Mouse (Mus musculus): ENCODE measurements at regions not wholly inside any gene's neighbourhood (a gene's known extent, or its start where the extent isn't known, plus 50 kb on each side); places are given as distances from the start of the nearest gene placed in this dataset.

- Histone ChIP-seq H3K4me2 (ENCODE audit: low read length) (no peak overlapping the region), H3K27me3 (replicated peaks; ENCODE audit: control insufficient read depth, insufficient read depth, low read length) (no peaks in the 10 kb centered on the region), H3K27ac (ENCODE audit: low read depth, low read length) (no peak overlapping the region), H3K4me3 (ENCODE audit: low read depth, low read length) (no peak overlapping the region), H3K4me1 (ENCODE audit: control insufficient read depth, insufficient read depth, low read length) (no peaks in the 10 kb centered on the region), H3K9ac (ENCODE audit: low read length) (no peak overlapping the region), H3K9me3 (replicated peaks; ENCODE audit: control insufficient read depth, low read length) (no peaks in the 10 kb centered on the region), H3K36me3 (ENCODE audit: control insufficient read depth, insufficient read depth, low read length) (no peaks in the 10 kb centered on the region)
- no peak for ATAC-seq
- no peak for DNase-seq (ENCODE audit: low spot score)
- WGBS: 65% methylated on average over 19 of the region's 19 CpGs
Observed at GRCm38 (mm10) chr6:31114336-31115335, 155.8 kb upstream of the Klf14 start.

GRCm38 (mm10) chr6:31115566-31115965 lies 156.7 kb upstream of the Klf14 start:
- Histone ChIP-seq H3K27me3 (replicated peaks; ENCODE audit: control insufficient read depth, insufficient read depth, low read length) (no peaks in the 10 kb centered on the region), H3K9me3 (replicated peaks; ENCODE audit: control insufficient read depth, low read length) (no peaks in the 10 kb centered on the region), H3K4me1 (ENCODE audit: control insufficient read depth, insufficient read depth, low read length) (no peaks in the 10 kb centered on the region), H3K27ac (ENCODE audit: low read depth, low read length) (no peak overlapping the region), H3K4me2 (ENCODE audit: low read length) (no peak overlapping the region), H3K9ac (ENCODE audit: low read length) (no peak overlapping the region), H3K4me3 (ENCODE audit: low read depth, low read length) (no peak overlapping the region), H3K36me3 (ENCODE audit: control insufficient read depth, insufficient read depth, low read length) (no peaks in the 10 kb centered on the region)
- no peak for ATAC-seq
- 87% methylated on average over 4 of the region's 4 CpGs for whole genome bisulfite sequencing
- no peak for DNase-seq (ENCODE audit: low spot score)

GRCm38 (mm10) chr6:31116365-31116764 lies 157.5 kb upstream of the Klf14 start:
- Histone ChIP-seq H3K9ac (ENCODE audit: low read length) (no peak overlapping the region), H3K27ac (ENCODE audit: low read depth, low read length) (no peak overlapping the region), H3K4me2 (ENCODE audit: low read length) (no peak overlapping the region), H3K9me3 (replicated peaks; ENCODE audit: control insufficient read depth, low read length) (no peaks in the 10 kb centered on the region), H3K4me3 (ENCODE audit: low read depth, low read length) (no peak overlapping the region), H3K4me1 (ENCODE audit: control insufficient read depth, insufficient read depth, low read length) (no peaks in the 10 kb centered on the region), H3K36me3 (ENCODE audit: control insufficient read depth, insufficient read depth, low read length) (no peaks in the 10 kb centered on the region), H3K27me3 (replicated peaks; ENCODE audit: control insufficient read depth, insufficient read depth, low read length) (no peaks in the 10 kb centered on the region)
- no peak for ATAC-seq
- no peak for DNase-seq (ENCODE audit: low spot score)
- 75% methylated on average over 6 of the region's 6 CpGs for WGBS

- Histone ChIP-seq H3K9ac (ENCODE audit: low read length) (no peak overlapping the region), H3K27me3 (replicated peaks; ENCODE audit: control insufficient read depth, insufficient read depth, low read length) (no peaks in the 10 kb centered on the region), H3K4me1 (ENCODE audit: control insufficient read depth, insufficient read depth, low read length) (no peaks in the 10 kb centered on the region), H3K4me3 (ENCODE audit: low read depth, low read length) (no peak overlapping the region), H3K9me3 (replicated peaks; ENCODE audit: control insufficient read depth, low read length) (no peaks in the 10 kb centered on the region), H3K4me2 (ENCODE audit: low read length) (no peak overlapping the region), H3K27ac (ENCODE audit: low read depth, low read length) (no peak overlapping the region), H3K36me3 (ENCODE audit: control insufficient read depth, insufficient read depth, low read length) (no peaks in the 10 kb centered on the region)
- no peak for DNase-seq (ENCODE audit: low spot score)
- ATAC-seq: no peak
- 91% methylated on average over 12 of the region's 12 CpGs for WGBS
Observed at GRCm38 (mm10) chr6:31117666-31118065, 158.8 kb upstream of the Klf14 start.

GRCm38 (mm10) chr6:31121008-31121407 lies 162.1 kb upstream of the Klf14 start:
- Histone ChIP-seq H3K27ac (ENCODE audit: low read depth, low read length) (no peak overlapping the region), H3K4me2 (ENCODE audit: low read length) (no peak overlapping the region)
- DNase-seq (ENCODE audit: low spot score): peak; percentile 50

GRCm38 (mm10) chr6:31122895-31123294 lies 164.0 kb upstream of the Klf14 start:
- Histone ChIP-seq H3K27me3 (replicated peaks; ENCODE audit: control insufficient read depth, insufficient read depth, low read length) (no peaks in the 10 kb centered on the region), H3K9ac (ENCODE audit: low read length) (no peak overlapping the region), H3K36me3 (ENCODE audit: control insufficient read depth, insufficient read depth, low read length) (no peaks in the 10 kb centered on the region), H3K9me3 (replicated peaks; ENCODE audit: control insufficient read depth, low read length) (no peaks in the 10 kb centered on the region), H3K4me1 (ENCODE audit: control insufficient read depth, insufficient read depth, low read length) (no peaks in the 10 kb centered on the region), H3K27ac (ENCODE audit: low read depth, low read length) (no peak overlapping the region), H3K4me2 (ENCODE audit: low read length) (no peak overlapping the region), H3K4me3 (ENCODE audit: low read depth, low read length) (no peak overlapping the region)
- DNase-seq (ENCODE audit: low spot score) (no peak), ATAC-seq (no peak)
- WGBS: 91% methylated on average over 5 of the region's 5 CpGs

More at GRCm38 (mm10) chr6:31121008-31121407, 162.1 kb upstream of the Klf14 start:
- H3K9me3 ChIP-seq (replicated peaks; ENCODE audit: control insufficient read depth, low read length): no peaks in the 10 kb centered on the region
- 39% methylated on average over 8 of the region's 8 CpGs for WGBS
- no peak overlapping the region for H3K9ac ChIP-seq (ENCODE audit: low read length)
- no peak overlapping the region for H3K4me3 ChIP-seq (ENCODE audit: low read depth, low read length)
- H3K36me3 ChIP-seq (ENCODE audit: control insufficient read depth, insufficient read depth, low read length): no peaks in the 10 kb centered on the region
- no peaks in the 10 kb centered on the region for H3K4me1 ChIP-seq (ENCODE audit: control insufficient read depth, insufficient read depth, low read length)
- no peaks in the 10 kb centered on the region for H3K27me3 ChIP-seq (replicated peaks; ENCODE audit: control insufficient read depth, insufficient read depth, low read length)
- 0 out of 2 replicates have a peak, but pooled peaks have one; percentile 37 for ATAC-seq

- no peak overlapping the region for H3K4me2 ChIP-seq (ENCODE audit: low read length)
Observed at GRCm38 (mm10) chr6:31123342-31123990, 164.6 kb upstream of the Klf14 start.

GRCm38 (mm10) chr6:31124076-31124475 lies 165.2 kb upstream of the Klf14 start:
- H3K4me3 ChIP-seq (ENCODE audit: low read depth, low read length): no peak overlapping the region
- 80% methylated on average over 6 of the region's 6 CpGs for WGBS
- no peak for DNase-seq (ENCODE audit: low spot score)
- H3K27me3 ChIP-seq (replicated peaks; ENCODE audit: control insufficient read depth, insufficient read depth, low read length): no peaks in the 10 kb centered on the region
- no peaks in the 10 kb centered on the region for H3K36me3 ChIP-seq (ENCODE audit: control insufficient read depth, insufficient read depth, low read length)
- H3K4me2 ChIP-seq (ENCODE audit: low read length): no peak overlapping the region
- no peaks in the 10 kb centered on the region for H3K4me1 ChIP-seq (ENCODE audit: control insufficient read depth, insufficient read depth, low read length)
- no peaks in the 10 kb centered on the region for H3K9me3 ChIP-seq (replicated peaks; ENCODE audit: control insufficient read depth, low read length)
- H3K9ac ChIP-seq (ENCODE audit: low read length): no peak overlapping the region
- no peak for ATAC-seq
- no peak overlapping the region for H3K27ac ChIP-seq (ENCODE audit: low read depth, low read length)

More at GRCm38 (mm10) chr6:31123342-31123990, 164.6 kb upstream of the Klf14 start:
- Histone ChIP-seq H3K9me3 (replicated peaks; ENCODE audit: control insufficient read depth, low read length) (no peaks in the 10 kb centered on the region), H3K9ac (ENCODE audit: low read length) (no peak overlapping the region), H3K4me3 (ENCODE audit: low read depth, low read length) (no peak overlapping the region), H3K27ac (ENCODE audit: low read depth, low read length) (no peak overlapping the region), H3K4me1 (ENCODE audit: control insufficient read depth, insufficient read depth, low read length) (no peaks in the 10 kb centered on the region), H3K27me3 (replicated peaks; ENCODE audit: control insufficient read depth, insufficient read depth, low read length) (no peaks in the 10 kb centered on the region), H3K36me3 (ENCODE audit: control insufficient read depth, insufficient read depth, low read length) (no peaks in the 10 kb centered on the region)
- ATAC-seq (no peak), DNase-seq (ENCODE audit: low spot score) (no peak)
- WGBS: 68% methylated on average over 4 of the region's 4 CpGs

- Histone ChIP-seq H3K4me2 (ENCODE audit: low read length) (no peak overlapping the region), H3K9me3 (replicated peaks; ENCODE audit: control insufficient read depth, low read length) (no peaks in the 10 kb centered on the region), H3K27me3 (replicated peaks; ENCODE audit: control insufficient read depth, insufficient read depth, low read length) (no peaks in the 10 kb centered on the region), H3K27ac (ENCODE audit: low read depth, low read length) (no peak overlapping the region), H3K4me1 (ENCODE audit: control insufficient read depth, insufficient read depth, low read length) (no peaks in the 10 kb centered on the region), H3K36me3 (ENCODE audit: control insufficient read depth, insufficient read depth, low read length) (no peaks in the 10 kb centered on the region), H3K4me3 (ENCODE audit: low read depth, low read length) (no peak overlapping the region), H3K9ac (ENCODE audit: low read length) (no peak overlapping the region)
- 95% methylated on average over 4 of the region's 4 CpGs for WGBS
- DNase-seq (ENCODE audit: low spot score) (no peak), ATAC-seq (no peak)
Observed at GRCm38 (mm10) chr6:31124872-31125271, 166.0 kb upstream of the Klf14 start.
